Mouse (Mus musculus) megakaryocyte, adult 5-6 weeks (primary cell): Measurements from ENCODE around the gene Atxn7l3b. TPM values are rescaled to one million over a fixed set of nuclear protein-coding genes. Genes with fewer than 3 reads are reported as not detected.
"Not testable (repeated sequence)": the region's sequence is repeated elsewhere in the genome, so short reads cannot be mapped to it uniquely, and the experiment has no call there.

Experiments
- ATAC-seq: 2 replicates; pipeline ENCODE4 v1.8.0; 2016; ENCODE audit warnings: mild to moderate bottlenecking, inconsistent platforms; ENCODE audit not compliant: poor library complexity, severe bottlenecking
- total RNA-seq, 2 experiments: library from RNA; stranded (forward) in 1 of 2; stranded (reverse) in 1 of 2; fragments of 153-499, 151-499 nt in 1 of 2; fragments of 221-1000, 200-1000 nt in 1 of 2; gene quantifications; 2 replicates each; pipeline versions ENCODE4 v1.2.3 to v1.2.4; 2015 to 2017

The Atxn7l3b gene
- total RNA-seq (2015): 39.8 and 43.9 TPM in 2 replicates
- total RNA-seq (2017): 47.5 and 48.4 TPM in 2 replicates

GRCm38 (mm10) chr10:112928452-112929221, at the start of gene Atxn7l3b:
Atxn7l3b (minus strand) TSS chr10:112929001.
- peak; percentile 86 for ATAC-seq

GRCm38 (mm10) chr10:112977586-112977985, 48.8 kb upstream of the Atxn7l3b start:
- ATAC-seq: no peak

- ATAC-seq: no peak
Measured at GRCm38 (mm10) chr10:112973286-112974026, 44.7 kb upstream of the Atxn7l3b start.

GRCm38 (mm10) chr10:112970002-112970589, 41.3 kb upstream of the Atxn7l3b start:
- ATAC-seq: no peak

DNA sequence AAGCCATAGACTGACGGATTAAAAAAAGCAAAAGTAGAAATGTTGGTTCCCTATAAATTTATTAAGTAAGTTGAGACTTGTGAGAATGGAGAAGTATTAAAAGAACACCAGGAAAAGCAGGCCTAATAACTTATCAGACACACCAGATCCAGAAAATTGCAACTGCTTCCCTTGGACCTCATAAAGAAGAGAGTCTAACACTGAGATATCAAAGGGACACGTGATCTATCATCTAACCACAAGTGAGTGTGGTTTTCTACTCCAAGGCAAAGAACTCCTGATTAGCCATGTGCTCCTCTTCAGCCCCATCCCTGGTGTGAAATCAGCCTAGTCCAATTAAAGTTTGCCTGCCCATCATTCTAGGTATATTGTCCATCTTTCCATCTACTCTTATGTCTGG, 38.8 kb upstream of the Atxn7l3b start:
- no peak for ATAC-seq

DNA sequence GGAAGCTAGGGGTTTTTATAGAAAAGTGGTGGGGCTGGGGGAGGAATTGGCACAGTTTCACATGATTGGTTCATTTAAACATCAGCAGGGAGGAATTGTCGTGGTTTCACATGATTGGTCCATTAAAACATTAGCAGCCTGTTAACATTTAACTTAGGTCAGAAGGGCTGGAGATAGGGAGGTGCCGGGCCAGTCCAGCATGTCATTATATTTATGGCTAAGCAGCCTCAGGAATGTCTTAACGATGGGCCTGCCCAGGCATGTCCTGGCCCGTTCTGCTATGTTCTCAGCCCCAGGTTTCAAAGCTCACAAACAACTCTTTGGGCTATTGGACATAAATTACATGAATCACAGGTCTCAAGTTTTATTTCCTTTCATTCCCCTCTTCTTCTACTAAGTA, 33.4 kb upstream of the Atxn7l3b start:
- ATAC-seq: not testable (repeated sequence)

- ATAC-seq: no peak
Measured at GRCm38 (mm10) chr10:112954140-112954539, 25.3 kb upstream of the Atxn7l3b start.

DNA sequence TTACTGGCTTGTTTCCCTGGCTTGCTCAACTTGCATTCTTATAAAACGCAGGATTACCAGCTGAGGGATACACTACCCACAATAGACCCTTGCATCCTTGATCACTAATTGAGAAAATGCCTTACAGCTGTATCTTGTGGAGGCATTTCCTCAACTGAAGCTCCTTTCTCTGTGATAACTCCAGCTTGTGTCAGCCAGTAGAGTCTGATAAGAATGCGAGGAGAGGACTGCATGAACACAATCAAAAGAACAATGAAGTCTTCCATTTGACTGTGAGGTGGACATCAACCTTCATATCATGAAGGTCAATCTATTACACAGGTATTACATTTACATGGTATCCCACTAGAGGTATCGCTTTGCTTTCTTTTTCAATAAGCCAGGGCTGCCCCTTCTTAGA, 19.7 kb upstream of the Atxn7l3b start:
- no peak for ATAC-seq

DNA sequence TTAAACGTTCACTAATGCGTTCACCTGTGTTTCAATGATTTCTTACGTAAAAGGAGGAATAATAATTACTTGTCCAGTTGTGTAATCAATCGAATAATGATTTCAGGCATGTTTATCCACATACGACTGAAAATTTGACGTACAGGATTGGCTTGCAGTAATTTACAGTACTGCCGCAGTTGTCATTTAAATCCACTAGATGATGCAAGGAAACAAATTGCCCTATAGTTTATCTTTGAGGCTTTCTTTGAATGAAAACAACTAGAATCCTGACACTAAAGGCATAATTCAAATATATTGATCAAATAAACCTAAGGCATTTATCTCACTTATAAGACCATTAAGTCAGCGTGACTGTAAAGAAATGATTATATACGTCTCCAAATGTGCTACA, 418 bp upstream of the Atxn7l3b start:
- peak; percentile 3 for ATAC-seq

DNA sequence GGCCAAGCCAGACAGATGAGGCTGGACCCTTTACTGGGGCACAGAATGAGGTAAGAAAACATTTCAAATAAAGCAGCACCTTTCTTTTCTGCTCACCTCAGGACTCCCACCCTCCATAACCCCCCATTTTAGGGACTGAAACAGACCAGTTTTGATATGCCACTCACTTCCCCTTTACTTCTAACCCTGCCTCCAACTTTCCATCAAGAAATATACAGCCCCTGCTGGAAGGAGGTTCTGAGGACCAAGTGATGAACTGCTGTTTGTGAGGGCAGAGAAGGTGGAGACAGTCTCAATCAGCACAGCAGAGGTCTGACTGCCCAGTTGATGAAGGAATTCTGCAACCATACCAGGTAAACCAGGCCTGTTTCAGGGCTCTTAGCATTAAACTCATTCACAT, 1.8 kb downstream of the Atxn7l3b start:
- peak; percentile 30 for ATAC-seq

GRCm38 (mm10) chr10:112926271-112926670, 2.5 kb downstream of the Atxn7l3b start:
- no peak for ATAC-seq

- ATAC-seq: no peak
Measured at GRCm38 (mm10) chr10:112916575-112917190, 12.1 kb downstream of the Atxn7l3b start.

DNA sequence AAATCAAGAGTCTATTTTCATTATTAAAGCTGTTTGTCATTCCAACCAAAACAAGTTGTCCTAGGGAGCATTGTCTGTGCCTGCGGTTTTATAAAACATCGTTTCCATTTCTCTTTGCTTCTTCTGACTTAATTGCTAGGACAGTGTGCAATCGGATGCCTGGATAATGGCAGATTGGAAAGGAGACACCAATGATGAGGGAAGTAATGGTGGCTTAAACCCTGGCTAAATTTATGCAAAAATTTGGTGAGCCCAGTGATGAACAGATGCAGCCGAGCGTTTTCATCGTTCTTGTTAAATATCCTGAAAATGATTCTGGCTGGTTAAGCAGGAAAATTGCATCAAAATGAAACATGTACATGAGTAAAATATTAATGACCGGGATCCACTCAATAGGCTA, 28.6 kb downstream of the Atxn7l3b start:
- no peak for ATAC-seq

DNA sequence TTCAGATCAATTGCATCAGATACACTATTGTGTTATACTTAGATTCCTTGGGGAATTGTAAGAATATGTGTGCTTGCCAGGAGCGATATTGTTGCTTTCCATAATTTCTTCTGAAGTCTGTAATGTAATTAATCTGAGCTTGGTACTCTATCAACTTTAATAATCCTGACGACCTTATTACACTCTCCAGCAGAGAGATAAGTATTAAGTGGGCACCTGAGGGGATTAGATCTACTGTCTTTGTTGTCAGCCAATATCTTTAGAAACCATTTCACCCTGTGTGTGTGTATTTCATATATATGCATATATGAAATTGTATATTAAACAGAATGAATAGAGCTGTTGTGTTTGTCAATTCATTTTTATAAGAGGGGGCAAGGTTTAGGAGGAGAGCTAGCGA, 29.0 kb downstream of the Atxn7l3b start:
- no peak for ATAC-seq

- ATAC-seq: no peak
Measured at GRCm38 (mm10) chr10:112896636-112897035, 32.2 kb downstream of the Atxn7l3b start.

DNA sequence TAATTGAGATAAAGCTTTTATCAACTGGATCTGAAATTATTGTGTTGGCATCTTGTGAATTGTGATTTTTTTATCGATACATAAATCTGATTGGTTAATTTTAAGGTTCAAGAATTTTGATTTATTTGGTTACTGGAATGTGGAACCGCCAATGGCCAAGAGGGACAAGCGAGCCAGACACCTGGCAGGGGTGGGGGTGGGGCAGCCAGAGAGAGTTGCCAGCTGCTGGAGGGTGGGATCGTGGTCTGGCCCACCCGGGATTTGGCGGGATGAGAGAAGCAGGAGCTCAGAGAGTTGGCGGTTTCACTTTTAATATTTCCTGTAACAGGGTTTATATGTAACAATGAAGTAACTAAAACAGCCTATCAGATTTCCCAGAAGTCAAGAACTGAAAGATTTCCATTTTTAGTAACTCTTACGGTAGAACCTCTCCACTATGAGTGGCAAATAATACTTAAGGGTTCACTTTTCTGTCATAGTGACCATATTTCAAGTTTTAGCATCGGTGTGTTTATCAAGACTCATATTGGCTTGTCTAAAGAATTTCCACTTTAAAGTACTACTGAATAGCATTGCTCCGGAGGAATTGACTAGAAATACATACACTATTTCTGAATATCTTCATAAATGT, 35.1 kb downstream of the Atxn7l3b start:
- no peak for ATAC-seq

DNA sequence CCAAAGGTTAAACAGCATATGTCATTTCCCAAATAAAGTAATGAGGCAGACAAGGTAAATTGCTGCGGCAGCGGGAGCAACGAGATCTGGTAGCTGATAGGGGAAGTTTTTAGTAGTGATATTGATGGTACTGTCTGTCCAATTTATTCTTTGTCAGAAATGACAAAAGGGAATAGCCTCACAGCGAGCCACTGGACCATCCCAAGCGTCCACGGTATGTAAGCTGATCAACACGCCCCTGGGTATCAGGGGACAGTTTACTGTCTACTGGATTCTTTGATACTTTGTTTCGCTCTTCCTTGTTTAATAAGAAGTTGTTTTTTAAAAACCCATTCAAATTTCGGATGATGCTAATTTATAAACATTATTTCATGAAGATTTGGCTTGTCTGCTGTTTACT, 44.7 kb downstream of the Atxn7l3b start:
- ATAC-seq: no peak

GRCm38 (mm10) chr10:112883688-112884004, 45.2 kb downstream of the Atxn7l3b start:
- no peak for ATAC-seq

- no peak for ATAC-seq
Measured at GRCm38 (mm10) chr10:112882789-112883687, 45.8 kb downstream of the Atxn7l3b start.

DNA sequence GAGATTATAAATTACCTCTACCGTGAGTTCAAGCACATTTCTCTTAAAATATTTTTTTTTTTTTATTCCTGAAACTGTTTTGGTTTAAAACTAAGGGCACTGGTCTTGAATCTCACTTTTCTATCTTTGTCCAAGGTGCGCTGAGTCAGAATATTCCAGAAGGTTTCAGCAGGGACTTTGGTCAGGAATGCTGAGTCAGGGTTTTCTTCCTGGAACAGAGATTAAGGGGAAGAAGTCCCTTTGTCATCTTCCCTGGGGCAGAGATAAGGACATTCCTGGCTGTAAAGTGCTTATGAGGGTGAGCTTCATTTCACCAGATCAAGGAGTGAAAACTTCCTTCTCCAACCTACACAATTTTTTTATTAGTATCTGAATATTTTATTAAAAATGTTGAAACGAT, 46.7 kb downstream of the Atxn7l3b start:
- no peak for ATAC-seq
